Mouse (Mus musculus) hindbrain, embryonic 16.5 days (tissue): ENCODE results near the gene Prps1l1. TPM values are rescaled to one million over a fixed set of nuclear protein-coding genes. Genes with fewer than 3 reads are reported as not detected.

Experiments used
- ATAC-seq: fragments of 200-750 bp; cut with Nextera tagmentation; 2 replicates; pipeline ENCODE4 v1.8.0; 2017; ENCODE audit warnings: moderate TSS enrichment, moderate library complexity
- H3K27ac ChIP-seq: fragments of 300-500 bp; sonication (generic); 2 replicates; pipeline ENCODE4 v1.5.1; 2014; ENCODE audit warnings: low read depth, mild to moderate bottlenecking, control low read depth, low read length, moderate library complexity
- H3K27me3 ChIP-seq: fragments of 300-500 bp; sonication (generic); replicated peaks from 2 replicates; pipeline ENCODE4 v1.6.1; 2014; ENCODE audit warnings: low read length; ENCODE audit not compliant: control insufficient read depth, insufficient read depth
- H3K36me3 ChIP-seq: fragments of 300-500 bp; sonication (generic); 2 replicates; pipeline ENCODE4 v1.6.1; 2014; ENCODE audit warnings: mild to moderate bottlenecking, low read length, moderate library complexity, mixed read lengths; ENCODE audit not compliant: control insufficient read depth, insufficient read depth
- H3K4me1 ChIP-seq: fragments of 300-500 bp; sonication (generic); 2 replicates; pipeline ENCODE4 v1.6.1; 2014; ENCODE audit warnings: low read depth, low read length; ENCODE audit not compliant: control insufficient read depth, insufficient read depth
- H3K4me2 ChIP-seq: fragments of 300-500 bp; sonication (generic); 2 replicates; pipeline ENCODE4 v1.6.1; 2014; ENCODE audit warnings: mild to moderate bottlenecking, low read length, control low read depth, moderate library complexity
- H3K4me3 ChIP-seq: fragments of 300-500 bp; sonication (generic); 2 replicates; pipeline ENCODE4 v1.5.1; 2014; ENCODE audit warnings: mild to moderate bottlenecking, low read length, control low read depth, moderate library complexity
- H3K9ac ChIP-seq: fragments of 300-500 bp; sonication (generic); 2 replicates; pipeline ENCODE4 v1.6.1; 2014; ENCODE audit warnings: low read depth, mild to moderate bottlenecking, control low read depth, low read length, moderate library complexity
- H3K9me3 ChIP-seq: fragments of 300-500 bp; sonication (generic); 2 replicates; pipeline ENCODE4 v1.6.1; 2014; ENCODE audit warnings: mild to moderate bottlenecking, low read length, moderate library complexity; ENCODE audit not compliant: control insufficient read depth
- WGBS: fragments of 180-500 bp; shearing (Covaris S2); extraction: QIAGEN DNeasy Blood & Tissue Kit; methylation state at CpG from one replicate; pipeline ENCODE4 v1.1.7; 2014; 5-methylcytosine and 5-hydroxymethylcytosine counted together
- polyA plus RNA-seq: library from polyadenylated mRNA; unstranded; fragments of >200 nt; fragmentation: Nextera tagmentation; extraction: Ambion mirVana; gene quantifications from 2 replicates; pipeline ENCODE4 v1.2.1, GENCODE M21; 2015

The Prps1l1 gene
- polyA plus RNA-seq, 1 experiment from 2014 or later, result not detected

- peak; percentile 71 for ATAC-seq
- H3K27ac ChIP-seq, result no peak overlapping the region
Measured at GRCm38 (mm10) chr12:34998778-34999467, 14.4 kb downstream of the Prps1l1 start.

GRCm38 (mm10) chr12:35000323-35000722 is 15.8 kb downstream of the Prps1l1 start:
- Histone ChIP-seq H3K4me2 (no peak overlapping the region), H3K4me1 (no peaks in the 10 kb centered on the region), H3K9ac (no peak overlapping the region), H3K27ac (no peak overlapping the region), H3K27me3 (no peaks in the 10 kb centered on the region), H3K4me3 (no peak overlapping the region), H3K36me3 (no peaks in the 10 kb centered on the region), H3K9me3 (peaks cover 3% of the 10 kb centered on the region)
- WGBS, result 56% methylated on average over 4 of the region's 4 CpGs
- ATAC-seq, result no peak

More at GRCm38 (mm10) chr12:34998778-34999467, 14.4 kb downstream of the Prps1l1 start:
- Histone ChIP-seq H3K4me2 (no peak overlapping the region), H3K4me3 (no peak overlapping the region), H3K36me3 (no peaks in the 10 kb centered on the region), H3K9ac (no peak overlapping the region), H3K4me1 (no peaks in the 10 kb centered on the region), H3K9me3 (peaks cover 3% of the 10 kb centered on the region), H3K27me3 (no peaks in the 10 kb centered on the region)
- WGBS, result 58% methylated on average over 12 of the region's 12 CpGs

GRCm38 (mm10) chr12:35005748-35006147 is 21.2 kb downstream of the Prps1l1 start:
- Histone ChIP-seq H3K27ac (no peak overlapping the region), H3K36me3 (no peaks in the 10 kb centered on the region), H3K4me3 (no peak overlapping the region), H3K27me3 (no peaks in the 10 kb centered on the region), H3K9me3 (no peaks in the 10 kb centered on the region), H3K4me1 (peaks cover 8% of the 10 kb centered on the region), H3K4me2 (no peak overlapping the region), H3K9ac (no peak overlapping the region)
- ATAC-seq, result peak; percentile 77; the same call in 1 of the 2 replicates

- Histone ChIP-seq H3K36me3 (no peaks in the 10 kb centered on the region), H3K9ac (no peak overlapping the region), H3K4me2 (no peak overlapping the region), H3K4me3 (no peak overlapping the region), H3K27me3 (no peaks in the 10 kb centered on the region), H3K9me3 (no peaks in the 10 kb centered on the region), H3K27ac (no peak overlapping the region), H3K4me1 (peaks cover 8% of the 10 kb centered on the region)
- 55% methylated on average over 1 of the region's 1 CpGs for WGBS
- no peak for ATAC-seq
Measured at GRCm38 (mm10) chr12:35007851-35008250, 23.3 kb downstream of the Prps1l1 start.

GRCm38 (mm10) chr12:35008340-35009137 is 24.0 kb downstream of the Prps1l1 start:
- no peak overlapping the region for H3K4me3 ChIP-seq
- no peak overlapping the region for H3K9ac ChIP-seq
- no peak overlapping the region; the same call in 1 of the 2 replicates for H3K4me2 ChIP-seq
- WGBS, result 32% methylated on average over 11 of the region's 11 CpGs
- H3K36me3 ChIP-seq, result no peaks in the 10 kb centered on the region
- H3K27me3 ChIP-seq, result no peaks in the 10 kb centered on the region
- H3K4me1 ChIP-seq, result peaks cover 8% of the 10 kb centered on the region
- no peaks in the 10 kb centered on the region for H3K9me3 ChIP-seq
- ATAC-seq, result peak; percentile 90
- peak overlapping the region; percentile 34 for H3K27ac ChIP-seq

- H3K27me3 ChIP-seq, result no peaks in the 10 kb centered on the region
- WGBS, result 58% methylated on average over 1 of the region's 1 CpGs
- H3K36me3 ChIP-seq, result no peaks in the 10 kb centered on the region
- no peak overlapping the region for H3K9ac ChIP-seq
- H3K27ac ChIP-seq, result no peak overlapping the region
- H3K4me2 ChIP-seq, result no peak overlapping the region
- peaks cover 8% of the 10 kb centered on the region for H3K4me1 ChIP-seq
- no peak for ATAC-seq
- H3K9me3 ChIP-seq, result no peaks in the 10 kb centered on the region
- H3K4me3 ChIP-seq, result no peak overlapping the region
Measured at GRCm38 (mm10) chr12:35011462-35011861, 26.9 kb downstream of the Prps1l1 start.

GRCm38 (mm10) chr12:35013950-35014349 is 29.4 kb downstream of the Prps1l1 start:
- 28% methylated on average over 2 of the region's 2 CpGs for WGBS

GRCm38 (mm10) chr12:35016056-35016455 is 31.5 kb downstream of the Prps1l1 start:
- 54% methylated on average over 3 of the region's 3 CpGs for WGBS
- Histone ChIP-seq H3K27me3 (no peaks in the 10 kb centered on the region), H3K4me2 (no peak overlapping the region), H3K4me3 (no peak overlapping the region), H3K27ac (no peak overlapping the region), H3K4me1 (no peaks in the 10 kb centered on the region), H3K36me3 (no peaks in the 10 kb centered on the region), H3K9ac (no peak overlapping the region), H3K9me3 (no peaks in the 10 kb centered on the region)
- peak; percentile 69; the same call in 1 of the 2 replicates for ATAC-seq

More at GRCm38 (mm10) chr12:35013950-35014349, 29.4 kb downstream of the Prps1l1 start:
- no peaks in the 10 kb centered on the region for H3K4me1 ChIP-seq
- no peaks in the 10 kb centered on the region for H3K36me3 ChIP-seq
- no peak overlapping the region for H3K4me3 ChIP-seq
- no peaks in the 10 kb centered on the region for H3K27me3 ChIP-seq
- no peak for ATAC-seq
- no peak overlapping the region for H3K4me2 ChIP-seq
- no peak overlapping the region for H3K9ac ChIP-seq
- H3K9me3 ChIP-seq, result no peaks in the 10 kb centered on the region
- H3K27ac ChIP-seq, result no peak overlapping the region

- no peaks in the 10 kb centered on the region for H3K27me3 ChIP-seq
- H3K4me1 ChIP-seq, result no peaks in the 10 kb centered on the region
- H3K36me3 ChIP-seq, result no peaks in the 10 kb centered on the region
- no peak overlapping the region for H3K4me3 ChIP-seq
- no peaks in the 10 kb centered on the region for H3K9me3 ChIP-seq
- no peak overlapping the region for H3K4me2 ChIP-seq
- WGBS, result 85% methylated on average over 9 of the region's 9 CpGs
- H3K9ac ChIP-seq, result no peak overlapping the region
- ATAC-seq, result no peak
- no peak overlapping the region for H3K27ac ChIP-seq
Measured at GRCm38 (mm10) chr12:35016481-35017250, 32.1 kb downstream of the Prps1l1 start.
